Mouse (Mus musculus): ENCODE results near the gene Socs2.

DNA sequence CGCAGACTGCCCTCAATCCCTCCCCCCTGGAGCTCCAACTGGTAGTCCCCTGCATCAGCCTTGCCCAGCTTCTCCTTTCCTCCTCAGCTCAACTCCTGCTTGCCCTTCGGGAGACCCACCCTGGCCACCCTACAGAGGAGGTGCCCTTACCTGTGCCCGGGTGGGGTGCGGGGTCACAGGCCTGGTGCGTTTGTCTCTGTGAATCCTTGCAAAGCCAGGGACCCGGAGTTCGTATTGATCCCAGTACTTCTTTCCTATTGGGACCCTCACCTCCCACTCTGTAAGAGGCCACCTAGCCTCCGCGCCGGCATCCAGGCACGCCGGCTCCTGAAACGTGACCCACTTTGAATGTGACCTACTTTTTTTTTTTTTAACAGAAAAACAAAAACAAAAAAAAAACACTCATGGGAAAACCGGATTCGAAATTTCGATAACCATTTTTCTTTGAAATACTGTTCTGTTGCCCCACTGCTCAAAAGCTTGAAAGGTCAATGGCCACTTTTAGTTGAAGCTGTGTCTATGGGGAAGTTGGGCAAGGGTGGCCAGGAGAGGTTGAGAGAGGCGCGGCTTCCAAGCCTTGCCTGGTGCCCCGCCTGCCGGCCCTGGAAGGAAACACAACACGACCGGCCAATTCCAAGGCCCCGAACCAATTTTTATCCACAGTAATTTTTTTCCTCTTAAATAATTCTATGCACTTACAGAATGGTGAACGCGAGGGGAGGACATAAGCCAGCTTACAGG, 686 bp upstream of the Socs2 start:
- TF ChIP-seq POLR2A (IDR thresholded peaks at IDR 0.05; ENCODE audit: extremely low read depth, insufficient read depth, low read length) (no peak), CTCF (IDR thresholded peaks at IDR 0.05; ENCODE audit: extremely low read depth, insufficient read depth, low read length) (peak; percentile 63)
